Mouse (Mus musculus) intestine, embryonic 15.5 days (tissue): ENCODE results near the gene Usp3. TPM values are rescaled to one million over a fixed set of nuclear protein-coding genes. Genes with fewer than 3 reads are reported as not detected.

Experiments used
- ATAC-seq: fragments of 200-750 bp; cut with Nextera tagmentation; 2 replicates; pipeline ENCODE4 v1.8.0; 2017; ENCODE audit warnings: moderate TSS enrichment, moderate library complexity
- H3K27ac ChIP-seq: fragments of 300-500 bp; sonication (generic); 2 replicates; pipeline ENCODE4 v1.5.1; 2015; ENCODE audit warnings: mild to moderate bottlenecking, inconsistent platforms
- H3K27me3 ChIP-seq: fragments of 300-500 bp; sonication (generic); replicated peaks from 2 replicates; pipeline ENCODE4 v1.6.1; 2015; ENCODE audit warnings: inconsistent platforms
- H3K36me3 ChIP-seq: fragments of 300-500 bp; sonication (generic); 2 replicates; pipeline ENCODE4 v1.6.1; 2015; ENCODE audit warnings: inconsistent platforms
- H3K4me1 ChIP-seq: fragments of 300-500 bp; sonication (generic); replicated peaks from 2 replicates; pipeline ENCODE4 v1.6.1; 2015; ENCODE audit warnings: inconsistent platforms
- H3K4me2 ChIP-seq: fragments of 300-500 bp; sonication (generic); replicated peaks from 2 replicates; pipeline ENCODE4 v1.6.1; 2015; ENCODE audit warnings: mild to moderate bottlenecking, inconsistent platforms
- H3K4me3 ChIP-seq: fragments of 300-500 bp; sonication (generic); replicated peaks from 2 replicates; pipeline ENCODE4 v1.5.1; 2015; ENCODE audit warnings: inconsistent platforms
- H3K9ac ChIP-seq: fragments of 300-500 bp; sonication (generic); 2 replicates; pipeline ENCODE4 v1.6.1; 2015; ENCODE audit warnings: inconsistent platforms
- H3K9me3 ChIP-seq: fragments of 300-500 bp; sonication (generic); 2 replicates; pipeline ENCODE4 v1.6.1; 2016; ENCODE audit warnings: inconsistent platforms
- WGBS: fragments of 180-500 bp; shearing (Covaris S2); methylation state at CpG from one replicate; pipeline ENCODE4 v1.1.7; 2015; 5-methylcytosine and 5-hydroxymethylcytosine counted together
- polyA plus RNA-seq: library from polyadenylated mRNA; unstranded; fragments of >200 nt; fragmentation: Nextera tagmentation; extraction: Ambion mirVana; gene quantifications from 2 replicates; pipeline ENCODE4 v1.2.1, GENCODE M21; 2015

Usp3 gene
- polyA plus RNA-seq, 1 experiment from 2014 or later, result 79.5 TPM

GRCm38 (mm10) chr9:66616858-66617257, 23.9 kb upstream of the Usp3 start:
- WGBS, result 62% methylated on average over 4 of the region's 4 CpGs
- Histone ChIP-seq H3K27ac (no peak overlapping the region), H3K4me3 (no peak overlapping the region), H3K9me3 (no peaks in the 10 kb centered on the region), H3K27me3 (no peaks in the 10 kb centered on the region), H3K4me2 (no peak overlapping the region), H3K4me1 (peaks cover 30% of the 10 kb centered on the region), H3K9ac (no peak overlapping the region), H3K36me3 (no peaks in the 10 kb centered on the region)
- ATAC-seq, result no peak

- no peak overlapping the region for H3K9ac ChIP-seq
- H3K36me3 ChIP-seq, result no peaks in the 10 kb centered on the region
- no peak overlapping the region for H3K4me2 ChIP-seq
- ATAC-seq, result no peak
- H3K27me3 ChIP-seq, result no peaks in the 10 kb centered on the region
- no peaks in the 10 kb centered on the region for H3K9me3 ChIP-seq
- H3K4me1 ChIP-seq, result peaks cover 19% of the 10 kb centered on the region; the same call in 1 of the 2 replicates
- no peak overlapping the region for H3K4me3 ChIP-seq
- 54% methylated on average over 9 of the region's 9 CpGs for WGBS
- H3K27ac ChIP-seq, result no peak overlapping the region
These were observed 22.2 kb upstream of the Usp3 start for GRCm38 (mm10) chr9:66615141-66615540.

GRCm38 (mm10) chr9:66614547-66614946, 21.6 kb upstream of the Usp3 start:
- ATAC-seq, result no peak
- Histone ChIP-seq H3K4me3 (no peak overlapping the region), H3K27ac (0 out of 2 replicates have a peak overlapping the region, but pooled peaks have one; percentile 64), H3K9me3 (no peaks in the 10 kb centered on the region), H3K4me2 (no peak overlapping the region), H3K36me3 (no peaks in the 10 kb centered on the region), H3K27me3 (no peaks in the 10 kb centered on the region), H3K9ac (no peak overlapping the region), H3K4me1 (peaks cover 13% of the 10 kb centered on the region; the same call in 1 of the 2 replicates)
- WGBS, result 81% methylated on average over 7 of the region's 7 CpGs

GRCm38 (mm10) chr9:66613667-66614066, 20.7 kb upstream of the Usp3 start:
- peak; percentile 76 for ATAC-seq
- no peaks in the 10 kb centered on the region for H3K27me3 ChIP-seq
- H3K4me3 ChIP-seq, result no peak overlapping the region
- no peaks in the 10 kb centered on the region for H3K36me3 ChIP-seq
- WGBS, result 26% methylated on average over 7 of the region's 7 CpGs
- H3K4me1 ChIP-seq, result peaks cover 11% of the 10 kb centered on the region; the same call in 1 of the 2 replicates
- H3K27ac ChIP-seq, result peak overlapping the region; percentile 64; the same call in 1 of the 2 replicates
- 0 out of 2 replicates have a peak overlapping the region, but pooled peaks have one; percentile 10 for H3K4me2 ChIP-seq
- H3K9me3 ChIP-seq, result no peaks in the 10 kb centered on the region
- no peak overlapping the region for H3K9ac ChIP-seq

- ATAC-seq, result peak; percentile 70
- no peak overlapping the region for H3K4me3 ChIP-seq
These were observed 18.6 kb upstream of the Usp3 start for GRCm38 (mm10) chr9:66611478-66612093.

GRCm38 (mm10) chr9:66608817-66609345, 15.9 kb upstream of the Usp3 start:
- 75% methylated on average over 5 of the region's 5 CpGs for whole genome bisulfite sequencing
- Histone ChIP-seq H3K4me2 (no peak overlapping the region), H3K9ac (no peak overlapping the region), H3K4me1 (peaks cover 13% of the 10 kb centered on the region; the same call in 1 of the 2 replicates), H3K9me3 (no peaks in the 10 kb centered on the region), H3K27me3 (no peaks in the 10 kb centered on the region), H3K27ac (no peak overlapping the region), H3K4me3 (no peak overlapping the region), H3K36me3 (no peaks in the 10 kb centered on the region)
- ATAC-seq, result no peak

More at GRCm38 (mm10) chr9:66611478-66612093, 18.6 kb upstream of the Usp3 start:
- H3K36me3 ChIP-seq, result no peaks in the 10 kb centered on the region
- no peak overlapping the region for H3K27ac ChIP-seq
- H3K9ac ChIP-seq, result no peak overlapping the region
- peak overlapping the region; percentile 18; the same call in 1 of the 2 replicates for H3K4me2 ChIP-seq
- peaks cover 11% of the 10 kb centered on the region; the same call in 1 of the 2 replicates for H3K4me1 ChIP-seq
- no peaks in the 10 kb centered on the region for H3K27me3 ChIP-seq
- WGBS, result 16% methylated on average over 18 of the region's 18 CpGs
- no peaks in the 10 kb centered on the region for H3K9me3 ChIP-seq

- WGBS, result 48% methylated on average over 12 of the region's 12 CpGs
- H3K27me3 ChIP-seq, result no peaks in the 10 kb centered on the region
- peak overlapping the region; percentile 82 for H3K27ac ChIP-seq
- no peaks in the 10 kb centered on the region for H3K9me3 ChIP-seq
- peak overlapping the region; percentile 39 for H3K4me2 ChIP-seq
- H3K4me3 ChIP-seq, result peak overlapping the region; percentile 10; the same call in 1 of the 2 replicates
- peak overlapping the region; percentile 1; the same call in 1 of the 2 replicates for H3K9ac ChIP-seq
- peaks cover 9% of the 10 kb centered on the region; the same call in 1 of the 2 replicates for H3K4me1 ChIP-seq
- ATAC-seq, result peak; percentile 9; the same call in 1 of the 2 replicates
- no peaks in the 10 kb centered on the region for H3K36me3 ChIP-seq
These were observed 13.9 kb upstream of the Usp3 start for GRCm38 (mm10) chr9:66606851-66607250.

- Histone ChIP-seq H3K27ac (peak overlapping the region; percentile 82), H3K4me1 (peaks cover 9% of the 10 kb centered on the region; the same call in 1 of the 2 replicates), H3K4me2 (peak overlapping the region; percentile 39), H3K9me3 (no peaks in the 10 kb centered on the region), H3K9ac (no peak overlapping the region), H3K27me3 (no peaks in the 10 kb centered on the region), H3K4me3 (no peak overlapping the region; the same call in 1 of the 2 replicates), H3K36me3 (no peaks in the 10 kb centered on the region)
- 50% methylated on average over 13 of the region's 13 CpGs for WGBS
- peak; percentile 94 for ATAC-seq
These were observed 13.2 kb upstream of the Usp3 start for GRCm38 (mm10) chr9:66605876-66606750.

- WGBS, result 77% methylated on average over 8 of the region's 8 CpGs
- H3K9ac ChIP-seq, result no peak overlapping the region
- H3K4me2 ChIP-seq, result no peak overlapping the region
- no peak for ATAC-seq
- no peaks in the 10 kb centered on the region for H3K36me3 ChIP-seq
- H3K9me3 ChIP-seq, result no peaks in the 10 kb centered on the region
- no peak overlapping the region for H3K27ac ChIP-seq
- H3K4me1 ChIP-seq, result peaks cover 12% of the 10 kb centered on the region
- no peaks in the 10 kb centered on the region for H3K27me3 ChIP-seq
- no peak overlapping the region for H3K4me3 ChIP-seq
These were observed 11.6 kb upstream of the Usp3 start for GRCm38 (mm10) chr9:66604349-66605206.

GRCm38 (mm10) chr9:66603907-66604306, 11.0 kb upstream of the Usp3 start:
- no peak overlapping the region for H3K9ac ChIP-seq
- H3K36me3 ChIP-seq, result no peaks in the 10 kb centered on the region
- H3K9me3 ChIP-seq, result no peaks in the 10 kb centered on the region
- no peaks in the 10 kb centered on the region for H3K27me3 ChIP-seq
- 75% methylated on average over 1 of the region's 1 CpGs for WGBS
- H3K4me2 ChIP-seq, result no peak overlapping the region
- no peak for ATAC-seq
- H3K4me3 ChIP-seq, result no peak overlapping the region
- peaks cover 13% of the 10 kb centered on the region for H3K4me1 ChIP-seq
- no peak overlapping the region for H3K27ac ChIP-seq

- H3K9ac ChIP-seq, result no peak overlapping the region
- no peaks in the 10 kb centered on the region for H3K27me3 ChIP-seq
- peaks cover 18% of the 10 kb centered on the region for H3K4me1 ChIP-seq
- no peak overlapping the region for H3K4me3 ChIP-seq
- no peaks in the 10 kb centered on the region for H3K36me3 ChIP-seq
- no peaks in the 10 kb centered on the region for H3K9me3 ChIP-seq
- H3K27ac ChIP-seq, result no peak overlapping the region
- no peak overlapping the region for H3K4me2 ChIP-seq
- 57% methylated on average over 2 of the region's 2 CpGs for WGBS
- ATAC-seq, result no peak
These were observed 8.1 kb upstream of the Usp3 start for GRCm38 (mm10) chr9:66601006-66601405.
